Mouse (Mus musculus) cerebellum, adult 9-11 months (tissue): ENCODE results near the gene Shb.

Experiments used
- DNase-seq: peaks from one replicate; pipeline ENCODE4 v3.0.0; 2022

The Shb gene

DNA sequence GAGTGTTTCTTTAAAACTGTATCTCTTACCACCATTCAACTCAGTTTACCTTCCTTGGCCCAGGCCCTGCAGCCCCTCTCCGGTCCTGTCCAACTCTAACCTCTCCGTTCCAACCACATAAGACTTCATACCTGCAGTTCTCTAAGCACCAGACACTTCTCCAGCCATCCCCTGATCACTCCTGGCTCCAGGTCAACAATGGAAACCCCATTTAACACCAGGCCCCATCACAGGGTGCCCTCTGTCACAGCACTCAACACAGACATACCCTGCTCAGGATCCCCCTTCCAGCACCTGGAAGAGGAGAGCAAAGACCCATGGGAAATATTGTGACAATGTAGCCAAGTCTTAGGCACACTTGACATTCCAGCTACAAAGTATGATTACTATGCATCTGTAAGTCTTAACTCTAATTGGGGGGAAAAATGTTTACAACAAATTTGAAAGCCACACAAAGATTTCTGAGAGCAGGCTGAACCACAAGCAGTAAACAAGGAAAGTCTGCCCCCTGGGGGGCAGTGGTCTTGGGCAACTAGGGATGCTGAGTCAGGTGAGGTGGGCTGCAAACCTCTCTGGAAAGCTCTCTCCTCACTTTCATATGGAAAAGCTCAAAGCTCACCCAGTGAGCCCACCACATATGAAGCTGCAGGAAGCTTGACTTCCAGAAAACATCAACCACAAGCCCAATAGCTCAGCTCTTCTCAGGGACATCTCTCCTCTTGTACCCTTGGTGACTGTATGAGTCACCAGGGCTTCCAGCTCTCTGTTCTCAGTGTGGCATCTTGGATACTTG, 4.5 kb downstream of the Shb start:
- DNase-seq: no peak

GRCm38 (mm10) chr4:45526846-45527561, 5.3 kb downstream of the Shb start:
- DNase-seq: no peak

DNA sequence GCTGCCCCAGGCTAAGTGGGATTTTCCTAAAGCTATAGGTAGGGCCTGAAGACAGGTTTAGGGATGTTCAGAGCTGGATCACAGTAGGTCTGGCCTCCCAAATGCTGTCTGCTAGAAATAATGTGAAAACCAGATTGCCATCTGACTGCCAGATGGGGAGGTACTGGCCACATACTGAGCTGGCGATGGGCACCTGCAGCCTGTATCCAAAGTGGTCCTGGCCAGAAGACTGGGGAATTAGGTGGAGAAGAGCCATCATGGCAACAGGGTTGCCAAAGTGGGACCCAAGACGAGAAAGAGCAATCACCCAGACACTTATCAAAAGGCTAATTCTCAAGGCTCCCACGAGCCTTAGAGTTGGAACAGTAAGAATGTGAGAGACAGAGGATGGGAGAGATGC, 6.1 kb downstream of the Shb start:
- no peak for DNase-seq

GRCm38 (mm10) chr4:45525541-45525940, 6.7 kb downstream of the Shb start:
- DNase-seq: no peak

GRCm38 (mm10) chr4:45524602-45525001, 7.7 kb downstream of the Shb start:
- DNase-seq: no peak

GRCm38 (mm10) chr4:45523360-45523759, 8.9 kb downstream of the Shb start:
- no peak for DNase-seq

- no peak for DNase-seq
Measured at GRCm38 (mm10) chr4:45522956-45523355, 9.3 kb downstream of the Shb start.

- DNase-seq: no peak
Measured at GRCm38 (mm10) chr4:45522583-45522900, 9.7 kb downstream of the Shb start.

GRCm38 (mm10) chr4:45521705-45522582, 10.3 kb downstream of the Shb start:
- no peak for DNase-seq

- no peak for DNase-seq
Measured at GRCm38 (mm10) chr4:45520375-45520774, 11.9 kb downstream of the Shb start.

GRCm38 (mm10) chr4:45517399-45517798, 14.9 kb downstream of the Shb start:
- DNase-seq: no peak

GRCm38 (mm10) chr4:45515894-45516293, 16.4 kb downstream of the Shb start:
- no peak for DNase-seq

GRCm38 (mm10) chr4:45514406-45514805, 17.9 kb downstream of the Shb start:
- no peak for DNase-seq

GRCm38 (mm10) chr4:45513791-45514293, 18.4 kb downstream of the Shb start:
- DNase-seq: no peak

- no peak for DNase-seq
Measured at GRCm38 (mm10) chr4:45513340-45513739, 18.9 kb downstream of the Shb start.

DNA sequence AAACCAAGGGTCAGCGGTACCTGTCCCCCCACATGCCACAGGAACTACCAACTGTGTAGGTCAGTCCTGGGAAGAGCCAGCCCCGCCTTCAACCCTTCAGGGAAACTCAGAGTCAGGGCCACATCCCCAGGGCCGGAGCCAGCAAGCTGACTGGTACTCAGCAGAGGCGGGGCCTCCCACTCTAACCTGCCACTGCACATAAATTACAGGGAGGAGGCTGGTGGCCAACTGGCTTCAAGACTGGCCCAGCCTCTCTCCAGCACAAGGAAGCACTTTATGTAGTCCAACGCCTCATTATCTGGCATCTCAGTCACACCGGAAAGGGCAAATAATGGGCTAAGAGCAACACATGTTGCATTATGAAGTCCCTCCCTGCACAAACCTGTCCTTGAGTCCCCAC, 22.1 kb downstream of the Shb start:
- no peak for DNase-seq

DNA sequence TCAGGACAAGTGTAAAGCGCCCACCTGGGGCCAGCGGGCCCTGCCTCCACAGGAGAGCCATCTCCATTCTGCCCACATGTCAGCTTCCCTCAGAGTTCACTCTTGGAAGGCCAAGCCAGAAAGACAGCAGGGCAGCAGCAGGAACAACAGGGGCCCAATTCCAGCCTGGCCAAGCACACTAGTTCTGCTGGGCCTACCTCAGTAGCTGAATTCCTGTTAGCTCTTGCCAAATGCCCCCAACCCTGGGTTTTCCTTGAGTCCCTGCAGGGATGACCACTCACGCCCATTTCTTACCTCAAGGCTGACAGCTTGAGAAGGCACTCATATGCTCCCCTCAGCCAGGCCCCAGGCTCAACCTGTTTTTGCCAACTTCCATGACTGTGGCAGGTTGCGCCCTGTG, 22.9 kb downstream of the Shb start:
- DNase-seq: no peak

- no peak for DNase-seq
Measured at GRCm38 (mm10) chr4:45508469-45508868, 23.8 kb downstream of the Shb start.

DNA sequence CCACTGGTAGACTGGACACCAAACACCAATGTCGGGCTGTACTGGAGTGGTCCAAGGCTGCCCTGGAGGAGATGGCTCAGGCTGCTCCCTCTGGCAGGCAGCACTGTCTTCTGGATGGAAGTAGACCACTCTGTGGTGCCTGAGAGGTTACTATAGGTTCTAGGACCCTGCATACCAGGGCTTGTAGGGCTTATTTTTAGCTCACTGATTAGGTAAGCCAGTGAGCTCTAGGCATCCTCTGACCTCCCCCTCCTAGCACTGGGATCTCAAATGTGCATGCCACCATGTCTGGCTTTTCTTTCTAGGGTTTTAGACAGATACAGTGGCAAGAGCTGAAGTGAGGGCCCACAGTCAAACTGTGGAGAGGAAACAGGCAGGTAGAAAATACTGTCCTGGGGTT, 24.8 kb downstream of the Shb start:
- no peak for DNase-seq

DNA sequence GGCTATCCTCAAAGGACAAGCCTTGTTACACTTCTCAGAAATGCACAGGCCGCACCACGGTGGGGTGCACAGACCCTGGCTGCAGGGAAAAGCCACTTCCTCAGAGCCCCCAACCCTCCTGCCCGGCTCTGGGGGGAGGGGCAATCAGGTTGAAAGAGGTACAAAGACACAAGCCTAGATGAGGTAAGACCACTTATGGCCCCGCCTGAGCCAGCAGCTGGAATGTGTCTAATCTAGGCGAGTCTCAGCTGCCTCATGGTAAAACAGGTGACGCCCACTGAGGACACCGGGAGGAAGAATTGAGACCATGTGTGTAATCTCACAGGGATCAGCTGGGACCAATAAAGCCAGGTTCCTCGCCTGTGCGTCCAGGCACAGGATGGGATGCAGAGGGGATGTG, 25.2 kb downstream of the Shb start:
- DNase-seq: no peak

DNA sequence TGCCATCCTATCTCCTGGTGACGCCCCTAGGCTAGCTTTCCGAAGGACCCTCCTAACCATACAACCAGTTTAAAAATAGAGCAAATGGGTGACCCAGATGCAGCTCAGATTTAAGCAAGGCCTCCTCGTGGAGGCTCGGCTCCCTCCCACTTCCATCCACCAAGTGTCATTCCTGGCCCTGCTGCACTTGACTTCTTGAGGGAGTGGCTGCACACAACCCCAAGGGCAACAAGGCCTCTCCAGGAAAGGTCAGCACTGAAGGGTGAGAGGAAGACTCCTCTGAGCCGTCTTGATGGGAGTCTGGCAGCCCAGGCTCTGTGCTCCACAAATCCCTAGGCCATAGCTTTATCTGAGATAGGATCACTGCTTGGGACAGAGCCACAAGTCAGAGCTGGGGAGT, 25.7 kb downstream of the Shb start:
- no peak for DNase-seq

DNA sequence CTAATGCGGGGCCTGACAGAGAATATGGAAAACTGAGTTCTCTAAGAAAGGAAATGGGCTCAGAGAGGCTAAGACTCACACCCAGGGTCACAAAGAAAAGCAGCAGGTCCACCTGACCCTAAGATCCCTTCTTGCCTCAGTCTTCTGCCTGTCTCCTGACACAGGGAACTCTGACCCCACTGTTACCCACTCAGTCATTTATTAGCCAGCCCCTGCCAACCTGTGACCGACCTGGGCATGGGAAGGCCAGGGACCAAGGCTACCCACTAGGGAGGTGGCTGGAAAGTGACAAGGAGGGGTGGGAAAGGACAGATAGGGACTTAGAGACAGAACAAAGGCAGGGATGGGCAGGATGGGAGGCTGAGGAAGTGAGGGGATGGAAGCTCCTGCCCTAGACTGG, 26.6 kb downstream of the Shb start:
- DNase-seq: no peak

DNA sequence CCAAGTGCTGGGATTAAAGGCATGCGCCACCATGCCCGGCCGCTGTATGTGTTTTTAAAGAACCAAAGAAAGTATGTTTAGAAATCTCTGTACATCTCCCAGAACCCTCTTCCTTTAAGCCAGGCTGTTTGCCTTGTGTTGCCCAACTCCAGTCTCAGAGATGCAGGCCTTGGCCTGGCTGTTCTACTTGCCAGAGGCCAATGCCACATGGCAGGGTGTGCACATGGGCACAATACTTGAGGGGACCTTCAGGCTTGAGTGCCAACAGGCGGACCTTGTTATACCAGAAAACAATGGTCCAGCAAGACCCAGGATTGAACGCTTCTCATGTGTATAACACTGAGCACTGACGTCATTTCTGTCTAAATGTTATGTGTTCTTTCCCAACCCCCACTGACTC, 27.1 kb downstream of the Shb start:
- no peak for DNase-seq

GRCm38 (mm10) chr4:45503816-45504215, 28.5 kb downstream of the Shb start:
- no peak for DNase-seq
